Mouse (Mus musculus) heart, postnatal 36 days (tissue): ENCODE measurements around the gene Krtap10-4. TPM values are rescaled to one million over a fixed set of nuclear protein-coding genes. Genes with fewer than 3 reads are reported as not detected.
"Not testable (repeated sequence)": the region's sequence is repeated elsewhere in the genome, so short reads cannot be mapped to it uniquely, and the experiment has no call there.

Experiments used
- DNase-seq, 2 experiments: peaks; one replicate each; pipeline ENCODE4 v3.0.0; 2021 to 2022
- intact Hi-C: fragments of 180-260 bp; cut with DNase I; formaldehyde crosslinking; loops from one replicate; pipeline ENCODE4 v1.15.1; 2025
- total RNA-seq, 2 experiments: library from RNA; stranded (reverse); gene quantifications; 2 replicates each; pipeline ENCODE4 v1.2.3; 2021

The Krtap10-4 gene
- total RNA-seq: not detected

DNA sequence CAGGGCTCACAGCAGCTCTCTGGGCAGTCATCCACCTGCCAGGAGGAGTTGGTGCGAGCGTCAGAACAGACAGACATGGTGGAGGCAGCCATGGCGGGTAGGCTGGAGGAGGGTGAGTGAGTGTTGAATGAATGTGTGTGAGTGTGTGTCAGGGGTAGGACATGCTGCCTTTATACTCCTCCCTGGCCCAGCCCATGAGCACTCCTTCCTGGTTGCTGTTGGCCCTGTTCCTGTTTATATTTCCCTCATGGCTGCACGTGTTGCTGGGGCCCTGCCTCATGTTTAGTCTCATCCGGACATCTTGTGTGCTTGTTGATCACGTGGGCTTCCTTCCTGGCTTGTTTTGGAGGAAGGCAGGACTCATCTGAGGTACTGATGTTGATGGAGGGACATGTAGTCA, at the start of gene Krtap10-4:
Krtap10-4 (minus strand) TSS at position 145 of the 400 bp plus-strand sequence.
- intact Hi-C loops: no loop called here
- DNase-seq: no peak

DNA sequence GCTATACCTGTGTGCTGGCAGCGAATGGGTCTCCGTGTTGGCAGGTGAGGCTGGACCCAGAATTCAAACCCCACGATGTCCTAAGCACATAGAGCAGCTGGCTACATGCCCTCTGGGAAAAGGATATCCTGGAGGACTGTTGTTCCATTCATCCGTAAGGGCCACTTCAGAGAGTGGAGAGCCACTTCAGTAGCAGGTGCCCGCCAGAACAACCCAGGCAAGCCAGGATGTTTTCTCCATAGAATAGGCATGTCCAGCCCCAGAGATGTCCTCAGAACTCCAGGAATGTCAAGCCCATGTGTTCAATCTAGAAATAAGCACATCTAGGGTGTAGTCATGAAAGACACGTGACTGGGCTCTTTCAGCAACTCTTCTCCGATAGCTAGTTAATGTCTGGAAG, 42.8 kb upstream of the Krtap10-4 start:
- no peak for DNase-seq
- intact Hi-C loops: no loop called here

DNA sequence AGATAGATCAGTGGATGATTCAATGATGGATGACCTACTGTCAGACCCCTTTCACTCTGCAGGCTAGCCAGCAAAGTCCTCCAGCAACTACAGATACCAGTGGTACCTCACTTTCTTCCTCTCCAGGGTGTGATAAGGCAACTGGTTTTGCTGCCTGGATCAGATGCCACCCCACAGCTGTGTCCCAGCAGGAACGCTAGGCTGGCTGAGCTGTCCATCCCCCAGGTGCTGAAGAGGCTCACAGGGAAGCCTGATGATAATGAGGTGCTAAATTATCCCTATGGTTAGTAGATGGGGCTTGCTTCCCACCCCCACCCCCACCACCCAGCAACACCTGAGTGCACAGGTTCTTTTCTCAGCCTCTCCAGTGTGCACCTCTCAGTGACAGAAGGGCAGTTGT, 40.7 kb upstream of the Krtap10-4 start:
- no peak for DNase-seq
- intact Hi-C loops: no loop called here

DNA sequence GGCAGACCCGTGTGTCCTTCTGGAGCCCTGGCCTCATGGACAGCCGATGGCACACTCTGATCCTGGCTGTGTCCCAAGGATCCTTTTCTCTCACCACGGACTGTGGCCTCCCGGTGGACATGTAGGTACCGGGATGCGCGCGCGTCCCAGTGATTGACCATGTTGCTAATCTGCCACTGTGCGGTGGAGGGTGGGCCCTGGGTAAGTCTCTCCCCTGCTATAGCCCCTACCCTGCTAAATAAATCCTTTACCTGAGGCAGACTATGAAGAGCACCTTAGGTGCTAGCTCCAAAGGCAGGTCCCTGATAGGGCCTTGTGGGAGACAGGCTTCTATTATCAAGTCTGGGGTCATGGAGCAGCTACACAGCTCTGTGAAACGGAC, 37.9 kb upstream of the Krtap10-4 start:
- intact Hi-C loops: no loop called here
- DNase-seq: no peak

DNA sequence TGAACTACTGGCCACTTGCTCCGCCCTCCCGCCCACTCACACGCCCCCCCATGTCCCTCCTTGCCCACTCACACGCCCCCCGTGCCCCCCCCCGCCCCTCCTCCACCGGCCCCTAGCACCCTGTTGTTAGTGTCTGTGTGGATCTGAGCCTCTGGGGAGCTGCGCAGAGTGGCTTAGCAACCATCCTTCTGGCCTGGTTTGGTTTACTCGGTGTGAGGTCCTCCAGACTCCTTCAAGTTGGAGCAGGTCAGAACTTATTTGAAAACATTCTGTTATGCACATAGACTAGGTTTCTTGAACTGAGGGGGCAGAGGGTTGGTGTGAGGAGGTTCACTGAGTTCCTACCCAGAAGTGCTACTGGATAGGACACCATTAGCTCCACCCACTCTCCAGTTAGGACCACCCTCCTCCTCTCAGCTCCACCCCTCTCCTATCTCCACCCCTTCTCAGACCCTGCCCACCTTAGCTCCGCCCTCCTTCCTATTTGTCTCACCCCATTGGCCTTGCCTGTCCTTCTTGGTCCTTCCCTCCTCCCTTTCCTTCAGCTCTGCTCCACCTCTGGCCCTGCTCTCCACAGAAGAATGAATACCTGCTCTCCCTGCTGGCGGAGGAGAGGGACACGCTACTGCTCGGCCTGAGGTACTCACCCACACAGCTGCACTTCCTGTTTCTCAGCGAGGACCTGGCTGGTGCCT, 37.3 kb upstream of the Krtap10-4 start:
- intact Hi-C loops: no loop called here
- DNase-seq: no peak

DNA sequence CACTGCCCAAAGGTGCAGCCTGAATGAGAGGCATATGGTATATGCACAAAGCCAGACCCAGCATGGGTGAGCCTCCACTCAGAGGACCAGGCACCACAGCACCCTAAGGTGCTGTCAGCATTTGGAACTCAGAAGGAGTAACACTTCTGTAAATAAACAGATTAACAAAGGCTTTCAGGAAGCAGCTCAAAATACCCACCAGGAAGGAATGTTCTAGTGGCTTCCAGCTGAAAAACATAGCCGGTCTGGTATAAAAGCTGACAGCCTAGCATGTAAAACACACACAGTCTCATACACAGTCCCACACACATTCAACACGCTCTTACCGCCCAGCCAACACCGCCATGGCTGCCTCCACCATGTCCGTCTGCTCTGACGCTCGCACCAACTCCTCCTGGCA, 34.8 kb upstream of the Krtap10-4 start, which contains the start of gene Gm3285:
Gm3285 (plus strand) TSS at position 301 of the 400 bp plus-strand sequence.
- intact Hi-C loops: no loop called here

DNA sequence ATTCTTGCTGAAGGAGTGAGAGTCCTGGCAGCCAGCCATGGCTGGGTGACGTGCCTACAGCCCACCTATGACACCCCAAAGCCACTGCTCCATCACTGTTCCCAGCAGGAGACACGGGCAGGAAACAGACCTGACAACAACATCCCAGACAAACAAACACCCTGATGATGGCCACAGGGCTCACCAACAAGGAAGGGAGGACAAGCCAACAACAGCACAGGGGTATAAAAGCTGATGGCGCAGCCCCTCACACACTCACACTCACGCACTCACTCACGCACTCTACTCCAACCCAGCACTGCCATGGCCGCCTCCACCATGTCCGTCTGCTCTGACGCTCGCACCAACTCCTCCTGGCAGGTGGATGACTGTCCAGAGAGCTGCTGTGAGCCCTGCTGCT, 25.7 kb upstream of the Krtap10-4 start, which contains the start of gene Gm10318:
Gm10318 (plus strand) TSS at position 301 of the 400 bp plus-strand sequence.
- intact Hi-C loops: no loop called here
- no peak for DNase-seq

More for the DNA sequence above, 34.8 kb upstream of the Krtap10-4 start, which contains the start of gene Gm3285:
- no peak for DNase-seq

DNA sequence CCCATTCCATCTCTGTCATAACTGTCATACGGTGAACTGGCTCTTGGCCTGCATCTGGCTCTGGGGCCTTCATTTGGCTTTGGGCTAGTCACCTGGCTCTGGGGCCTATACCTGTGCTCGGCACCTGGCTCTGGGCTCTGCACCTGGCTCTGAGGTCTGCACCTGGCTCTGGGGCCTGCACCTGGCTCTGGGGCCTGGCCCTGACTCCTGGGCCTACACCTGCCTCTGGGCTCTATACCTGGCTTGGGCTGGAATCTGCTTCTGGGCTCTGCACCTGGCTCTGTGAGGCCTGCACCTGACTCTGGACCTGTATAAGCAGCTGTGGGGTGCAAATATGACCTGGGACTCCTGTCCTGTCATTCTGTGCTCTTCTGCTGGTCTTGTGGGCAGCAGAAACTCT, 20.6 kb upstream of the Krtap10-4 start:
- no peak for DNase-seq

DNA sequence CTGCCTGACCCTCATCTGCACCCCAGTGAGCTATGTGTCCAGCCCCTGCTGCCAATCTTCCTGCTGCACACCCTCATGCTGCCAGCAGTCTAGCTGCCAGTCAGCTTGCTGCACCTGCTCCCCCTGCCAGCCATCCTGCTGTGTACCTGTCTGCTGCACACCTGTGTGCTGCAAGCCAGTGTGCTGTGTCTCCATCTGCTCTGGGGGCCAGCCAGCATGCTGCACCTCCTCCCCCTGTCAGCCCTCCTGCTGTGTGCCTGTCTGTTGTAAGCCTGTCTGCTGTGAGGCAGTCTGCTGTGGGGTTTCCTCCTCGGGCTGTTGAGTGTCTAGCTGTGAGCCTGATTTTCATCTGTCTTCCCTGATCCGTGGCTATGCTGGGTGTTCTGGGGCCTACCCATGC, 20.1 kb upstream of the Krtap10-4 start:
- intact Hi-C loops: no loop called here
- DNase-seq: no peak

More for the DNA sequence above, 20.6 kb upstream of the Krtap10-4 start:
- intact Hi-C loops: no loop called here

DNA sequence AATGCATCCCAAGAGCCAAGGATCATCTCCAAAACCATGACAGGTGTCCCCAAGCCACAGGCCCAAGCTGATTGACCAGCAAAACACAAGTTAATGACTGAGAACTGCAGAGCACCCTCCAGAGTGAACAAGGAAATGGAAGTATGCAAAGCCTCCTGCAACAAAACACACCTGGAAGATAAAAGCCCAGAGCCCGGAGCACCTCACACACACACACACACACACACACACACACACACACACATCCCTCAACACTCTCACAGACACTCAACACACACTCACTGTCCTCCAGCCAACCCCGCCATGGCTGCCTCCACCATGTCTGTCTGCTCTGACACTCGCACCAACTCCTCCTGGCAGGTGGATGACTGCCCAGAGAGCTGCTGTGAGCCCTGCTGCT, 19.6 kb upstream of the Krtap10-4 start, which contains the start of gene Gm36176:
Gm36176 (plus strand) TSS at position 301 of the 400 bp plus-strand sequence.
- no peak for DNase-seq
- intact Hi-C loops: no loop called here

DNA sequence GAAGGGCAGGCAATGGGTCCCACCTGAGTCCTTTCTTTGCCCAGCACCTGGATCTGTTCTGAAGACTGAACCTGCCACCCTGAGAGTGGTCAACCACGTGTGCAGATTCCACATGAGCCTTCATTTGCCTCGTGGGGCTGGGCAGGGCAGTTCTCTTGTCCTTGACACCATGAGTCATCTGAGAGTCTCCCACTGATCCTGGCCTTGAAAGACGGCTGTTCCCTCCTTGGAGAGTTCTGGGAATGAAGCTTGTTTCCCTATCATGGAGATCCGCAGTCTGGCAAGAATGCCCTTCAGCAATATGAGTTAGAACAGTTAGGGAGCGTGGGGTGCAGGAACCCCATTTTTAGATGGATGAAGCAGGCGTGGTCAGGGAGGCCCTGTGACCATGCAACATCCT, 12.1 kb upstream of the Krtap10-4 start:
- intact Hi-C loops: no loop called here
- no peak for DNase-seq

DNA sequence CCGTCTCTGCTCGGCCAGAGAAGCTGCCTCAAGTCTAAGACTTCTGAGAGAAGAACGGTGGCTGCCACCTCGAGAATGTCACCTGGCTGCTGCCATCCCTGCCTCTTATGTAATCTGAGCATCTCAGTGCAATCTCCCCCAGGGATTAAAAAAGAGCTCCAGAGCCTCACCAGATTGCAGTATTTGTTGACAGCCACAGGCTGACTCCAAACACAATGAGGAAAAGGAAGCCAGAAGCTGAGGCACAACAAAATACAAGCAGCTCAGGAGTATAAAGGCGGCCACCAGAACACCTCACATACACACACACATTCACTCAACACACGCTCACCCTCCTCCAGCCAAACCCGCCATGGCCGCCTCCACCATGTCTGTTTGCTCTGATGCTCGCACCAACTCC, 8.8 kb upstream of the Krtap10-4 start, which contains the start of gene Krtap10-10:
Krtap10-10 (plus strand) TSS at position 301 of the 400 bp plus-strand sequence.
- intact Hi-C loops: no loop called here
- DNase-seq: no peak

DNA sequence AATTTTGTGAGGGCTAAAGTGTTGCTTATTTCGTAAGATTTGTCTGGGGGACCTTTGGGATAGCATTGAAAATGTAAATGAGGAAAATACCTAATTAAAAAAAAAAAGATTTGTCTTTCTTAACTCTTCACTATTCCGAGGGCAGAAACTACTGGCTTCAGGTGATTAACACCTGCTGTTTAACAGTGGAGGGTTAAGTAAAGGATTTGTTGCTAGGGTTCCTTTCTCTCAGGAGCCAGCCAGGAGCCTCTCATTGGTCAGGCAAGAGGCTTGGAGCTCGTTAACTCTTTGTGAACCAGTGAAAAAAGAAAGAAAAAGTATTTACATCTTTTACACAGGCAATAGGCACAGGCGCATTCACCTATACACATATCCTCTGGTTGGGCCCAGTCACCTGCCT, 7.7 kb downstream of the Krtap10-4 start:
- intact Hi-C loops: loop anchor here (5.0 kb wide), 1 partner anchor 192 kb away; no protein-coding TSS in a partner anchor
- no peak for DNase-seq

DNA sequence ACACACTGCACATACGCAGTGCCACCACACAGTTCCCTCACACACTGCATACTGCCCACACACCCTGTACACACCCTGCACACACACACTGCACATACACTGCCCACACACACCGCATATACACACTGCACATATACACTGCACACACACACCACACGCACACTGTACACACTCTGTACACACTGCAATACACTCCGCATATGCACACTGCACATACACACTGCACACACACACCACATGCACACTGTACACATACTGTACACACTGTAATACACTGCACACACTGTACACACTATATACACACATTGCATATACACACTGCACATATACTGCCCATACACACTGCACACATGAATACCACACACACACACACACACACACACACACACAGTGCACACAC, 8.4 kb downstream of the Krtap10-4 start:
- no peak for DNase-seq
- intact Hi-C loops: loop anchor here (5.0 kb wide), 1 partner anchor 191 kb away; no protein-coding TSS in a partner anchor

DNA sequence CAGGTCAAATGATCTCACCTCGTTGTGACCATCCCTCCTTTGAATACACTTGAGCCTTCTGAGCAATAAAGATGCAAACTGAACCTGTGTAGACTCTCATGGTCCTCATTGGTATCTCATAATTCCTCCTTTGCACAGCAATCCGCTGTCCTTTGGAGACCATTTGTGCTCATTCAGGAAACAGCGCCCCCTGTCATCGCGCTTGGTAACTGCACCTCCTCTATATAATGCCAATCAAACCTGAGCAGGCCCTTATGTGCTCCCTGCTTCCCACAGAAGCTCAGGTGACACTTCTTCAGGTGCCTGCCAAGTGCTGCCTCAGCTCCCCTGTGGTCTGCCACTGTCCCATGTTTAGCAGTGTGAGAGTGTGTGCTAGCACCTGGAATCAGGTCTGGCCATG, 11.4 kb downstream of the Krtap10-4 start:
- peak; percentile 18 to 45 for DNase-seq
- intact Hi-C loops: loop anchor here (2.0 to 5.0 kb wide), 2 partner anchors 87 to 188 kb away; no protein-coding TSS in a partner anchor

DNA sequence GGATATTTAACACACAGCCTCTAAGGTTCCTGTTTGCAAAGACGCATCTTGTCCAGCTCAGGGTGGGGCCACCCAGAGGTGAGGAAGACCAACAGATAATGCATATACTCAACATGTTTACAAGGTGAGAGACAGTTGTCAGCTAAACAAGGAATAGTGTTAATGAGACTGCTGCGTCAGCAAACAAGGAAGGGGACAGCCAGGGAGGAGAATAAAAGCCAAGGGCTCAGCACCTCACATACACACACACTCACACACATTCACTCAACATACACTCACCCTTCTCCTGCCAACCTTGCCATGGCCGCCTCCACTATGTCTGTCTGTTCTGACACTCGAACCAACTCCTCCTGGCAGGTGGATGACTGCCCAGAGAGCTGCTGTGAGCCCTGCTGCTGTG, 12.5 kb downstream of the Krtap10-4 start, which contains the start of gene Gm2696:
Gm2696 (plus strand) TSS at position 301 of the 400 bp plus-strand sequence.
- DNase-seq: no peak
- intact Hi-C loops: loop anchor here (2.0 kb wide), 1 partner anchor 86 kb away; no protein-coding TSS in a partner anchor

DNA sequence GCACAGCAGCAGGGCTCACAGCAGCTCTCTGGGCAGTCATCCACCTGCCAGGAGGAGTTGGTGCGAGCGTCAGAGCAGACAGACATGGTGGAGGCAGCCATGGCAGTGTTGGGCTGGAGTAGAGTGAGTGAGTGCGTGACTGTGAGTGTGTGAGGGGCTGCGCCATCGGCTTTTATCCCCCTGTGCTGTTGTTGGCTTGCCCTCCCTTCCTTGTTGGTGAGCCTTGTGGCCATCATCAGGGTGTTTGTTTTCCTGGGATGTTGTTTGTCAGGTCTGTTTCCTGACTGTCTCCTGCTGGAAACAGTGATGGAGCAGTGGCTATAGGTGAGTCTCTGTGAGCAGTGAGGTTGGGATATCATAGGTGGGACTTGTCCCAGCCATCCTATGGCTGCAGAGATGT, 15.2 kb downstream of the Krtap10-4 start, which contains the start of gene Gm9507:
Gm9507 (minus strand) TSS at position 101 of the 400 bp plus-strand sequence.
- no peak for DNase-seq
- intact Hi-C loops: no loop called here

DNA sequence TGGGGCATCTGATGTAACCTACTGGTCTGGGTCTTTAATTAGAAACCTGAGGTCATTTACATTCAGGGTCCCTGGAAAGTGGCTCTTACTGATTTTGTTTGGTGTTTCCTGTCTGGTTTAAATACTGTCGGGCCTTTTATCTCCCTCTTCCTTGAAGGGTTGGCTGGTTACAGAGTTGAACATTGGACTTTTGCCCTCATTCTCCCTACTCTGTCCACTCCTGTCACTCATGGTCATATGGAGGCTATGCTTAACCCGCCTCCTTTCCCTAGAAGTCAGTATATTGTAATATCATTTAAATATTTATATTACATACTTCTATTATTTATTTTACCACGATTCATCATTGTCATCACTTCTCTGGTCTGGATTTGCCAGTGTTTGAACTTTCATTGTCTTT, 22.8 kb downstream of the Krtap10-4 start:
- no peak for DNase-seq
- intact Hi-C loops: no loop called here

DNA sequence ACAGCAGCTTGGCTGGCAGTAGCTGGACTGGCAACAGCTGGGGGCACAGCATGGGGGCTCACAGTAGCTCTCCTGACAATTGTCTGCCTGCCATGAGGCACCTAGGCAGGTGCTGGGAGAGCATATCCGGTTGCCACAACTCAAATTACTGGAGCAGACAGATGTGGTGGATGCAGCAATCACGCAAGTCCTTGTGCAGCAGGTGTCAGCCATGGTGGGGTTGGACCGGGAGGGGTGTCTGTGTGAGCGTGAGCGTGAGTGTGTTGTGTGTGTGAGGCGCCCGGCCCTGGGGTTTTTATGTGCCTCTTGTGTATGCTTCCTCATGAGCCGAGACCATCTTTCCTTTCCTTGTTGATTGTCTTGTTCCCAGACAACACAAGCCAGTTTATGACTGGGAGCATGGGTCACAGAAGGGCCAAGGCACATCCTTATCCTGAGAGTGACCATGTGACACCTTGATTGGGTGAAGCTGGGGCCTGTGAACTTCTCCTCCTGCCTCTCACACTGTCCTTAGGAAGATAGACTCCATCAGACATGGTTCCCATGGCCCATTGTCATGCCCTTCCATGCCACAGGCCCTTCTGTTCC, 27.9 kb downstream of the Krtap10-4 start, which contains the start of gene Gm19668:
Gm19668 (minus strand) TSS at position 213 of the 588 bp plus-strand sequence.
- DNase-seq: no peak
- intact Hi-C loops: no loop called here

DNA sequence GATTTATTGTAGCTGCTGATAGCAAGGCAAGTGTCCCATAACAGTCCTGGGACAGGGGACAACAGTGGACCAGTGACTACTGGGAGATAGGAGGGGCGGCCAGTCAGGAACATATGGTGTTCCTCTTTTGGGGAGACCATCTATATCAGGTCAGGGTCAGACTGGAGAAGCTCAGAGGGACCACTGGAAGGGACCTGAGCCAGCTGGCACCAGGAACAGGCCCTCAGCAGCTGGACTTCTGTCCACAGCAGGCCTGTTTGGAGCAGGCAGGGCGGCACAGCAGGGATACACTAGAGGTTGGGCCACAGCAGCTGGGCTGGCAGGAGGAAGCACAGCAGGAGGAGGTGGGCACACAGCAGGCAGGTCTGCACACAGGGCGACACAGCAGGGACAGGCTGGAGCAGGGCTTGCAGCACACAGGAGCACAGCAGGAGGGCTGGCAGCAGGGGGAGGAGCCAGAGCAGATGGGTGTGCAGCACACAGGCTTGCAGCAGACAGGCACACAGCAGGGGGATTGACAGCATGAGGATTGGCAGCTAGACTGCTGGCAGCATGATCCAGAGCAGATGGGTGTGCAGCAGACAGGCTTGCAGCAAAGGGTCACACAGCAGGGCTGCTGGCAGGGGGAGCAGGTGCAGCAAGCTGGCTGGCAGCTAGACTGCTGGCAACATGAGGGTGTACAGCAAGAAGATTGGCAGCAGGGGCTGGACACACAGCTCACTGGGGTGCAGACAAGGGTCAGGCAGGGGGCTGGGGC, 28.6 kb downstream of the Krtap10-4 start:
- DNase-seq, intact Hi-C loops: not testable (repeated sequence)

DNA sequence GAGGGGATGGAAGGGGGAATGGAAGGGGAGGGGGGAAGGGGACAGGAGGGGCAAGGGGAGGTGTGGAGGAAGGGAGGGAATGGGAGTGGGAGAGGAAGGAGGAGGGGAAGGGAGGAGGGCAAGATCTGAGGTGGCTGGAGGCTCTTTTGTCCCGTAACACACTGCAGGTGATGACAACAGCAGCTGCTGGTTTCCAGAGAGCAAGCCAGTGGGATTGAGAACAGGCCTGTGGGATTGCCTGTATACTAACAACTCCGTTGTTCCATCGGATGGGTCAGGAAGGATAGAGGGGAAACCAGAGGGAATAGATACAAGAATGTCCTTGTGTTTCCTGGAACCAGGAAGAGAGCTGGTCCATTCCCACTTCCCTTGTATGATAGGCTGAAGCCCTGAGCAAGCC, 29.2 kb downstream of the Krtap10-4 start:
- DNase-seq: no peak
- intact Hi-C loops: no loop called here
